ENCODE assay signal across 8 mouse cellular contexts in genomic region chr11:5886187-5886586, GRCm38 (mm10). TPM values are rescaled to one million over a fixed set of nuclear protein-coding genes. Genes with fewer than 3 reads are reported as not detected.
DNase-seq lines count a peak whose midpoint lies in the region; ATAC-seq and TF ChIP-seq lines count a peak whose summit lies in the region.

No protein-coding gene starts in this region.

- WGBS in spleen, adult 2 months: 19% methylated on average over 9 of the region's 9 CpGs
- WGBS in embryonic facial prominence, embryonic 12.5 days: 17% methylated on average over 9 of the region's 9 CpGs
- 21% methylated on average over 9 of the region's 9 CpGs for WGBS in hindbrain, embryonic 16.5 days
- 18% methylated on average over 9 of the region's 9 CpGs for WGBS in limb, embryonic 13.5 days

- no peak overlapping the region for H3K9ac ChIP-seq in embryonic facial prominence, embryonic 12.5 days
- peak overlapping the region; percentile 8; the same call in 1 of the 2 replicates for H3K9ac ChIP-seq in hindbrain, embryonic 16.5 days (ENCODE audit: low read depth, low read length)
- H3K9ac ChIP-seq in limb, embryonic 13.5 days: no peak overlapping the region

- no peak for ATAC-seq in embryonic facial prominence, embryonic 12.5 days (ENCODE audit: insufficient number of reproducible peaks, insufficient read depth, low FRiP score, low TSS enrichment)
- no peak for ATAC-seq in hindbrain, embryonic 16.5 days
- ATAC-seq in limb, embryonic 13.5 days (ENCODE audit: low FRiP score, low read depth): 0 out of 2 replicates have a peak, but pooled peaks have one; percentile 24
- ATAC-seq in monocyte, adult 5-6 weeks (replicated peaks; ENCODE audit: insufficient number of reproducible peaks, low FRiP score, low TSS enrichment, poor library complexity, severe bottlenecking): 0 out of 2 replicates have a peak, but pooled peaks have one; percentile 45
- ATAC-seq in activated CD4-positive, CD25-positive, alpha-beta regulatory T cell, adult 4 months: no peak

- H3K27me3 ChIP-seq in spleen, adult 2 months (ENCODE audit: control insufficient read depth, insufficient read depth, low read length): no peaks in the 10 kb centered on the region
- H3K27me3 ChIP-seq in embryonic facial prominence, embryonic 12.5 days: no peaks in the 10 kb centered on the region
- no peaks in the 10 kb centered on the region for H3K27me3 ChIP-seq in hindbrain, embryonic 16.5 days (replicated peaks; ENCODE audit: control insufficient read depth, insufficient read depth, low read length)
- no peaks in the 10 kb centered on the region for H3K27me3 ChIP-seq in limb, embryonic 13.5 days

- H3K36me3 ChIP-seq in spleen, adult 2 months (ENCODE audit: control insufficient read depth, insufficient read depth, low read length): no peaks in the 10 kb centered on the region
- H3K36me3 ChIP-seq in embryonic facial prominence, embryonic 12.5 days: no peaks in the 10 kb centered on the region
- no peaks in the 10 kb centered on the region for H3K36me3 ChIP-seq in hindbrain, embryonic 16.5 days (ENCODE audit: control insufficient read depth, insufficient read depth, low read length)
- H3K36me3 ChIP-seq in limb, embryonic 13.5 days: no peaks in the 10 kb centered on the region

- H3K27ac ChIP-seq in spleen, adult 2 months (ENCODE audit: insufficient read depth, low read length): no peak overlapping the region
- 0 out of 2 replicates have a peak overlapping the region, but pooled peaks have one; percentile 51 for H3K27ac ChIP-seq in embryonic facial prominence, embryonic 12.5 days
- H3K27ac ChIP-seq in hindbrain, embryonic 16.5 days (ENCODE audit: low read depth, low read length): no peak overlapping the region
- no peak overlapping the region; the same call in 1 of the 2 replicates for H3K27ac ChIP-seq in limb, embryonic 13.5 days

- peak; percentile 33 to 48 for DNase-seq in spleen, adult 2 months (ENCODE audit: low read depth in 1 of 2, low spot score in 2 of 2)
- DNase-seq in spleen, adult 12 weeks (ENCODE audit: low spot score): no peak
- DNase-seq in adipocyte (ENCODE audit: low spot score): peak; percentile 88

- no peak overlapping the region for H3K4me2 ChIP-seq in embryonic facial prominence, embryonic 12.5 days (replicated peaks)
- H3K4me2 ChIP-seq in hindbrain, embryonic 16.5 days (ENCODE audit: low read length): no peak overlapping the region
- no peak overlapping the region for H3K4me2 ChIP-seq in limb, embryonic 13.5 days (replicated peaks)

- peak; percentile 52; the same call in 1 of the 2 replicates for TF ChIP-seq CTCF in spleen, adult 2 months (IDR thresholded peaks at IDR 0.05; ENCODE audit: extremely low read depth, insufficient read depth, insufficient read length, insufficient replicate concordance)

- no peak overlapping the region for H3K4me3 ChIP-seq in spleen, adult 2 months (ENCODE audit: extremely low read depth, insufficient read depth, insufficient read length)
- H3K4me3 ChIP-seq in embryonic facial prominence, embryonic 12.5 days: no peak overlapping the region
- H3K4me3 ChIP-seq in hindbrain, embryonic 16.5 days (ENCODE audit: low read length): no peak overlapping the region
- no peak overlapping the region for H3K4me3 ChIP-seq in limb, embryonic 13.5 days

- no peaks in the 10 kb centered on the region for H3K9me3 ChIP-seq in embryonic facial prominence, embryonic 12.5 days
- no peaks in the 10 kb centered on the region for H3K9me3 ChIP-seq in hindbrain, embryonic 16.5 days (ENCODE audit: control insufficient read depth, low read length)
- H3K9me3 ChIP-seq in limb, embryonic 13.5 days: no peaks in the 10 kb centered on the region

- no peak for TF ChIP-seq POLR2A in spleen, adult 2 months (IDR thresholded peaks at IDR 0.05; ENCODE audit: low read depth, low read length)

- H3K4me1 ChIP-seq in spleen, adult 2 months (ENCODE audit: control insufficient read depth, insufficient read depth, insufficient read length): no peaks in the 10 kb centered on the region
- H3K4me1 ChIP-seq in embryonic facial prominence, embryonic 12.5 days: peaks cover 23% of the 10 kb centered on the region
- H3K4me1 ChIP-seq in hindbrain, embryonic 16.5 days (ENCODE audit: control insufficient read depth, insufficient read depth, low read depth, low read length): peaks cover 4% of the 10 kb centered on the region
- peaks cover 44% of the 10 kb centered on the region for H3K4me1 ChIP-seq in limb, embryonic 13.5 days

RNA-seq across cellular contexts. Expression of gene Pold2, which starts 8.1 kb away (rescaled TPM):
- 78.1 and 210 TPM in 2 replicates for polyA plus RNA-seq in spleen, adult 2 months (2012; rRNA removed)
- polyA plus RNA-seq in embryonic facial prominence, embryonic 12.5 days (2016; fragmentation: Nextera tagmentation; extraction: Ambion mirVana): 122 and 127 TPM in 2 replicates
- polyA plus RNA-seq in hindbrain, embryonic 16.5 days (2015; fragmentation: Nextera tagmentation; extraction: Ambion mirVana): 59.6 and 62.5 TPM in 2 replicates
- 125 and 137 TPM in 2 replicates for polyA plus RNA-seq in limb, embryonic 13.5 days (2015; fragmentation: Nextera tagmentation; extraction: Ambion mirVana)
- 7.0 to 17.2 TPM (median 15.4 TPM) in 3 replicates for total RNA-seq in monocyte, adult 5-6 weeks (2017)
- 10 to 100 TPM; 20.6 to 26.9 TPM for polyA plus RNA-seq in activated CD4-positive, CD25-positive, alpha-beta regulatory T cell, adult 4 months (2017; shearing (Covaris generic))

RNA-seq across cellular contexts. Expression of gene Myl7, which starts 12.4 kb away (rescaled TPM):
- 0.54 TPM in 1 of 2 replicates, not detected in the other for polyA plus RNA-seq in spleen, adult 2 months (2012; rRNA removed)
- 2.0 and 3.2 TPM in 2 replicates for polyA plus RNA-seq in embryonic facial prominence, embryonic 12.5 days (2016; fragmentation: Nextera tagmentation; extraction: Ambion mirVana)
- 0.49 TPM in 1 of 2 replicates, not detected in the other for polyA plus RNA-seq in hindbrain, embryonic 16.5 days (2015; fragmentation: Nextera tagmentation; extraction: Ambion mirVana)
- polyA plus RNA-seq in limb, embryonic 13.5 days (2015; fragmentation: Nextera tagmentation; extraction: Ambion mirVana): 0.80 TPM in 1 of 2 replicates, not detected in the other
- total RNA-seq in monocyte, adult 5-6 weeks (2017): not detected in 3 replicates
- not detected for polyA plus RNA-seq in activated CD4-positive, CD25-positive, alpha-beta regulatory T cell, adult 4 months (2017; shearing (Covaris generic))

RNA-seq across cellular contexts. Expression of gene Aebp1, which starts 24.4 kb away (rescaled TPM):
- polyA plus RNA-seq in spleen, adult 2 months (2012; rRNA removed): 15.7 and 19.8 TPM in 2 replicates
- 28.5 and 29.1 TPM in 2 replicates for polyA plus RNA-seq in embryonic facial prominence, embryonic 12.5 days (2016; fragmentation: Nextera tagmentation; extraction: Ambion mirVana)
- polyA plus RNA-seq in hindbrain, embryonic 16.5 days (2015; fragmentation: Nextera tagmentation; extraction: Ambion mirVana): 27.4 and 35.8 TPM in 2 replicates
- 36.8 and 38.1 TPM in 2 replicates for polyA plus RNA-seq in limb, embryonic 13.5 days (2015; fragmentation: Nextera tagmentation; extraction: Ambion mirVana)
- total RNA-seq in monocyte, adult 5-6 weeks (2017): not detected in 3 replicates
- polyA plus RNA-seq in activated CD4-positive, CD25-positive, alpha-beta regulatory T cell, adult 4 months (2017; shearing (Covaris generic)): under 1 TPM in 1 of 2 experiments, not detected in 1; 0.56 TPM

RNA-seq across cellular contexts. Expression of gene Polm, which starts 48.4 kb away (rescaled TPM):
- 62.5 and 87.7 TPM in 2 replicates for polyA plus RNA-seq in spleen, adult 2 months (2012; rRNA removed)
- polyA plus RNA-seq in embryonic facial prominence, embryonic 12.5 days (2016; fragmentation: Nextera tagmentation; extraction: Ambion mirVana): 9.9 and 10.2 TPM in 2 replicates
- polyA plus RNA-seq in hindbrain, embryonic 16.5 days (2015; fragmentation: Nextera tagmentation; extraction: Ambion mirVana): 5.5 and 6.1 TPM in 2 replicates
- 10.5 and 11.4 TPM in 2 replicates for polyA plus RNA-seq in limb, embryonic 13.5 days (2015; fragmentation: Nextera tagmentation; extraction: Ambion mirVana)
- total RNA-seq in monocyte, adult 5-6 weeks (2017): 14.6 to 18.6 TPM (median 17.2 TPM) in 3 replicates
- polyA plus RNA-seq in activated CD4-positive, CD25-positive, alpha-beta regulatory T cell, adult 4 months (2017; shearing (Covaris generic)): 10 to 100 TPM; 20.6 to 22.5 TPM

Comparison
In these comparisons a context has a peak if more than half of its experiments do, and no peak if none do; other contexts are left out.
1. ATAC-seq: peak in limb, embryonic 13.5 days (single experiment) and monocyte, adult 5-6 weeks (single experiment); none in embryonic facial prominence, embryonic 12.5 days (single experiment), hindbrain, embryonic 16.5 days (single experiment) and activated CD4-positive, CD25-positive, alpha-beta regulatory T cell, adult 4 months (single experiment).
2. RNA of gene Aebp1, which starts 24.4 kb away (polyA plus RNA-seq): 36.8 to 38.1 TPM in limb, embryonic 13.5 days, 28.5 to 29.1 TPM in embryonic facial prominence, embryonic 12.5 days, 27.4 to 35.8 TPM in hindbrain, embryonic 16.5 days and 15.7 to 19.8 TPM in spleen, adult 2 months; 0.56 TPM in activated CD4-positive, CD25-positive, alpha-beta regulatory T cell, adult 4 months; every median in the first group is over 10 times any median in the second.